Mouse (Mus musculus) heart, postnatal 0 days (tissue): Measurements from ENCODE around the gene Rpn1. TPM values are rescaled to one million over a fixed set of nuclear protein-coding genes. Genes with fewer than 3 reads are reported as not detected.
A peak's percentile ranks its signal among the peaks of the same experiment; 100 is the strongest.

ENCODE experiments used
- ATAC-seq: fragments of 200-750 bp; cut with Nextera tagmentation; 2 replicates; pipeline ENCODE4 v1.8.0; 2017; ENCODE audit warnings: low read depth, moderate number of reproducible peaks, moderate library complexity; ENCODE audit not compliant: insufficient read depth
- DNase-seq: peaks from one replicate; pipeline ENCODE4 v3.0.0-alpha.2; 2016; ENCODE audit warnings: low spot score
- H3K27ac ChIP-seq: fragments of 300-500 bp; sonication (generic); 2 replicates; pipeline ENCODE4 v1.5.1; 2014; ENCODE audit warnings: low read depth, mild to moderate bottlenecking
- H3K27me3 ChIP-seq: fragments of 300-500 bp; sonication (generic); 2 replicates; pipeline ENCODE4 v1.6.1; 2014; ENCODE audit warnings: low read length, mixed read lengths; ENCODE audit not compliant: control insufficient read depth, insufficient read depth
- H3K36me3 ChIP-seq: fragments of 300-500 bp; sonication (generic); replicated peaks from 2 replicates; pipeline ENCODE4 v1.6.1; 2014; ENCODE audit warnings: low read length, mixed read lengths; ENCODE audit not compliant: control insufficient read depth, insufficient read depth
- H3K4me1 ChIP-seq: fragments of 300-500 bp; sonication (generic); 2 replicates; pipeline ENCODE4 v1.6.1; 2014; ENCODE audit warnings: antibody characterized with exemption; ENCODE audit not compliant: control insufficient read depth, insufficient read depth
- H3K4me2 ChIP-seq: fragments of 300-500 bp; sonication (generic); 2 replicates; pipeline ENCODE4 v1.6.1; 2014; ENCODE audit warnings: low read depth, mild to moderate bottlenecking, low read length, moderate library complexity
- H3K4me3 ChIP-seq: fragments of 300-500 bp; sonication (generic); 2 replicates; pipeline ENCODE4 v1.5.1; 2014; ENCODE audit warnings: low read depth, low read length
- H3K9ac ChIP-seq: fragments of 300-500 bp; sonication (generic); replicated peaks from 2 replicates; pipeline ENCODE4 v1.6.1; 2014; ENCODE audit warnings: low read depth, low read length, mixed read lengths
- H3K9me3 ChIP-seq: fragments of 300-500 bp; sonication (generic); replicated peaks from 2 replicates; pipeline ENCODE4 v1.6.1; 2016; ENCODE audit warnings: low read length; ENCODE audit not compliant: control insufficient read depth
- CTCF ChIP-seq: IDR thresholded peaks from 2 replicates; pipeline ENCODE4 v1.5.1; 2016; ENCODE audit warnings: antibody characterized with exemption, control low read depth, low read depth
- EP300 ChIP-seq: IDR thresholded peaks from 2 replicates; pipeline ENCODE4 v1.6.1; 2016; ENCODE audit warnings: antibody characterized with exemption, low read depth
- WGBS: fragments of 180-500 bp; shearing (Covaris S2); extraction: QIAGEN DNeasy Blood & Tissue Kit; methylation state at CpG from one replicate; pipeline ENCODE4 v1.1.7; 2014; 5-methylcytosine and 5-hydroxymethylcytosine counted together
- microRNA-seq: library from miRNA; unstranded; fragments of <30 nt; microRNA quantifications from one replicate; pipeline ENCODE4, GENCODE M21; 2016
- polyA plus RNA-seq: library from polyadenylated mRNA; unstranded; fragments of >200 nt; fragmentation: Nextera tagmentation; extraction: Ambion mirVana; gene quantifications from 2 replicates; pipeline ENCODE4 v1.2.1, GENCODE M21; 2015
- total RNA-seq: library from RNA; depleted of rRNA; stranded (reverse); fragments of >200 nt; gene quantifications from 2 replicates; pipeline ENCODE4 v1.2.3, GENCODE M21; 2014; ENCODE audit warnings: low replicate concordance; rRNA removed

Gene Rpn1
- total and polyA plus RNA-seq, 2 experiments from 2014 or later: 99.0 to 133 TPM

DNA sequence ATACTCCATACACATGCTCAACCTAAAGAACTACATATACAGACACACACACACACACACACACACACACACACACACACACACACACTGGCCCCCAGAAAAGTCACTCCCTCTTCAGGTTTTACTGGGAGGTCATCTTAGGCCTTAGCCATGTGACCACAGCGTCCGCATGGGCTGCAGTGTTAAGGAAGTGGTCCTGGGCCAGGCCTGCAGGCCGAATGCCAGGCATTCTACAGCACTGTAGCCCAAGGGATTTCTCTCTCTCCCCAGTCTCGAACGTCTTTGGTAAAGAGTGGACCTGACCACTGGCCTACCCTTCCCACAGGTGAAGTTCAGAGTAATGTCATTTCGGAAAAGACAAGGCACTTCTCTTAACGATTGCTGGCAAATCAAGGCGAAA, 62.3 kb downstream of the Rpn1 start:
- no peaks in the 10 kb centered on the region for H3K27me3 ChIP-seq
- H3K9ac ChIP-seq: no peak overlapping the region
- H3K36me3 ChIP-seq: no peaks in the 10 kb centered on the region
- 59% methylated on average over 8 of the region's 8 CpGs for WGBS
- H3K4me3 ChIP-seq: no peak overlapping the region
- no peak overlapping the region for H3K27ac ChIP-seq
- DNase-seq (no peak), ATAC-seq (0 out of 2 replicates have a peak, but pooled peaks have one; percentile 25)
- no peaks in the 10 kb centered on the region for H3K9me3 ChIP-seq
- no peak overlapping the region for H3K4me2 ChIP-seq
- TF ChIP-seq EP300 (peak; percentile 11; the same call in 1 of the 2 replicates), CTCF (no peak)
- peaks cover 5% of the 10 kb centered on the region; the same call in 1 of the 2 replicates for H3K4me1 ChIP-seq

- no peaks in the 10 kb centered on the region for H3K27me3 ChIP-seq
- H3K9ac ChIP-seq: no peak overlapping the region
- H3K27ac ChIP-seq: 0 out of 2 replicates have a peak overlapping the region, but pooled peaks have one; percentile 7
- H3K9me3 ChIP-seq: no peaks in the 10 kb centered on the region
- 56% methylated on average over 16 of the region's 16 CpGs for WGBS
- DNase-seq (peak; percentile 34), ATAC-seq (peak; percentile 37)
- H3K4me1 ChIP-seq: peaks cover 5% of the 10 kb centered on the region; the same call in 1 of the 2 replicates
- TF ChIP-seq EP300 (peak; percentile 75), CTCF (no peak)
- H3K4me2 ChIP-seq: no peak overlapping the region
- no peak overlapping the region for H3K4me3 ChIP-seq
- H3K36me3 ChIP-seq: no peaks in the 10 kb centered on the region
Observed at GRCm38 (mm10) chr6:88147411-88148003, 63.2 kb downstream of the Rpn1 start.

GRCm38 (mm10) chr6:88151335-88151734, 67.1 kb downstream of the Rpn1 start:
- Histone ChIP-seq H3K4me1 (peaks cover 5% of the 10 kb centered on the region; the same call in 1 of the 2 replicates), H3K9me3 (no peaks in the 10 kb centered on the region), H3K4me3 (no peak overlapping the region), H3K4me2 (no peak overlapping the region), H3K27ac (no peak overlapping the region), H3K36me3 (no peaks in the 10 kb centered on the region), H3K9ac (no peak overlapping the region), H3K27me3 (no peaks in the 10 kb centered on the region)
- WGBS: 63% methylated on average over 4 of the region's 4 CpGs
- DNase-seq (no peak), ATAC-seq (no peak)
- 0 out of 2 replicates have a peak, but pooled peaks have one; percentile 4 for TF ChIP-seq CTCF
- TF ChIP-seq EP300: no peak

GRCm38 (mm10) chr6:88152127-88152705, 67.9 kb downstream of the Rpn1 start:
- H3K9me3 ChIP-seq: no peaks in the 10 kb centered on the region
- peak overlapping the region; percentile 39 for H3K4me2 ChIP-seq
- H3K4me3 ChIP-seq: no peak overlapping the region
- H3K27me3 ChIP-seq: no peaks in the 10 kb centered on the region
- H3K27ac ChIP-seq: peak overlapping the region; percentile 69
- peak; percentile 33 for DNase-seq
- TF ChIP-seq CTCF: no peak
- peak; percentile 90 for TF ChIP-seq EP300
- no peaks in the 10 kb centered on the region for H3K36me3 ChIP-seq
- WGBS: 62% methylated on average over 14 of the region's 14 CpGs
- peaks cover 2% of the 10 kb centered on the region; the same call in 1 of the 2 replicates for H3K4me1 ChIP-seq
- no peak overlapping the region for H3K9ac ChIP-seq
- ATAC-seq: peak; percentile 68

GRCm38 (mm10) chr6:88152979-88153378, 68.7 kb downstream of the Rpn1 start:
- ATAC-seq (no peak), DNase-seq (no peak)
- TF ChIP-seq CTCF: no peak
- Histone ChIP-seq H3K4me3 (no peak overlapping the region), H3K27ac (peak overlapping the region; percentile 69), H3K4me2 (no peak overlapping the region), H3K36me3 (no peaks in the 10 kb centered on the region), H3K27me3 (no peaks in the 10 kb centered on the region), H3K4me1 (no peaks in the 10 kb centered on the region), H3K9ac (no peak overlapping the region), H3K9me3 (no peaks in the 10 kb centered on the region)
- WGBS: 59% methylated on average over 6 of the region's 6 CpGs

Small RNA genes lying within 50 kb of the gene (microRNA-seq; reads per million reads assigned to microRNA genes)
- gene Mir6376: not detected

Other genes starting within 250 kb of the Rpn1 start
- gene Gm45140, start 248.7 kb upstream of the Rpn1 start, total RNA-seq: not detected in 2 replicates
- 0.58 and 1.1 TPM in 2 replicates for gene Gm45140, start 248.7 kb upstream of the Rpn1 start, polyA plus RNA-seq
- 5.6 and 40.5 TPM in 2 replicates for gene Isy1, start 245.7 kb upstream of the Rpn1 start, total RNA-seq
- gene Isy1, start 245.7 kb upstream of the Rpn1 start, polyA plus RNA-seq: 16.7 and 18.4 TPM in 2 replicates
- 247 and 318 TPM in 2 replicates for gene Cnbp, start 233.4 kb upstream of the Rpn1 start, total RNA-seq
- gene Cnbp, start 233.4 kb upstream of the Rpn1 start, polyA plus RNA-seq: 553 and 591 TPM in 2 replicates
- 92.4 and 95.1 TPM in 2 replicates for gene Copg1, start 196.7 kb upstream of the Rpn1 start, total RNA-seq
- gene Copg1, start 196.7 kb upstream of the Rpn1 start, polyA plus RNA-seq: 66.3 and 67.1 TPM in 2 replicates
- 8.7 and 40.9 TPM in 2 replicates for gene Hmces, start 170.5 kb upstream of the Rpn1 start, total RNA-seq
- gene Hmces, start 170.5 kb upstream of the Rpn1 start, polyA plus RNA-seq: 16.2 and 18.0 TPM in 2 replicates
- gene H1fx, start 102.8 kb upstream of the Rpn1 start, total RNA-seq: 2.8 and 31.9 TPM in 2 replicates
- 5.8 and 7.8 TPM in 2 replicates for gene H1fx, start 102.8 kb upstream of the Rpn1 start, polyA plus RNA-seq
- 62.7 and 90.1 TPM in 2 replicates for gene Rab7, start 39.2 kb upstream of the Rpn1 start, total RNA-seq
- 193 and 196 TPM in 2 replicates for gene Rab7, start 39.2 kb upstream of the Rpn1 start, polyA plus RNA-seq
- gene Gata2, start 109.4 kb downstream of the Rpn1 start, total RNA-seq: 17.7 and 19.6 TPM in 2 replicates
- gene Gata2, start 109.4 kb downstream of the Rpn1 start, polyA plus RNA-seq: 13.7 and 16.0 TPM in 2 replicates
- not detected in 2 replicates for gene Dnajb8, start 137.8 kb downstream of the Rpn1 start, total RNA-seq
- not detected in 2 replicates for gene Dnajb8, start 137.8 kb downstream of the Rpn1 start, polyA plus RNA-seq